Mouse (Mus musculus) heart, postnatal 4 days (tissue): ENCODE results near the gene Pik3r1. TPM values are rescaled to one million over a fixed set of nuclear protein-coding genes. Genes with fewer than 3 reads are reported as not detected.

Experiments
- DNase-seq: peaks from one replicate; pipeline ENCODE4 v3.0.0; 2021
- total RNA-seq, 2 experiments: library from RNA; stranded (reverse); gene quantifications; 2 replicates each; pipeline ENCODE4 v1.2.3; 2021

The Pik3r1 gene
- total RNA-seq, 2 experiments from 2014 or later = 34.7 to 35.8 TPM

GRCm38 (mm10) chr13:101678036-101678435 is 90.0 kb downstream of the Pik3r1 start:
- DNase-seq = no peak

GRCm38 (mm10) chr13:101673876-101674275 is 94.1 kb downstream of the Pik3r1 start:
- no peak for DNase-seq

GRCm38 (mm10) chr13:101668859-101669258 is 99.2 kb downstream of the Pik3r1 start:
- DNase-seq = no peak

GRCm38 (mm10) chr13:101664010-101664409 is 104.0 kb downstream of the Pik3r1 start:
- DNase-seq = no peak

GRCm38 (mm10) chr13:101662900-101663299 is 105.1 kb downstream of the Pik3r1 start:
- no peak for DNase-seq

GRCm38 (mm10) chr13:101661567-101661966 is 106.5 kb downstream of the Pik3r1 start:
- no peak for DNase-seq

- no peak for DNase-seq
Measured at GRCm38 (mm10) chr13:101660187-101660586, 107.8 kb downstream of the Pik3r1 start.

- DNase-seq = no peak
Measured at GRCm38 (mm10) chr13:101652131-101652530, 115.9 kb downstream of the Pik3r1 start.

- no peak for DNase-seq
Measured at GRCm38 (mm10) chr13:101641632-101642031, 126.4 kb downstream of the Pik3r1 start.

GRCm38 (mm10) chr13:101635837-101636236 is 132.2 kb downstream of the Pik3r1 start:
- DNase-seq = no peak

GRCm38 (mm10) chr13:101634420-101634819 is 133.6 kb downstream of the Pik3r1 start:
- DNase-seq = no peak

- DNase-seq = no peak
Measured at GRCm38 (mm10) chr13:101633620-101634019, 134.4 kb downstream of the Pik3r1 start.

- DNase-seq = no peak
Measured at GRCm38 (mm10) chr13:101632771-101633170, 135.2 kb downstream of the Pik3r1 start.

GRCm38 (mm10) chr13:101631561-101631960 is 136.5 kb downstream of the Pik3r1 start:
- DNase-seq = no peak
